Mouse (Mus musculus) adrenal gland (tissue): Measurements from ENCODE around the gene Mbnl1.
"Not testable (repeated sequence)": the region's sequence is repeated elsewhere in the genome, so short reads cannot be mapped to it uniquely, and the experiment has no call there.

Experiments used
- intact Hi-C: fragments of 180-260 bp; cut with DNase I; formaldehyde crosslinking; loops from one replicate; pipeline ENCODE4 v1.15.1; 2025
- long read RNA-seq, 2 experiments: library from polyadenylated mRNA; unstranded; transcript quantifications; one replicate each; pipeline ENCODE4 v2.0.0; 2020; ENCODE audit warnings: borderline replicate concordance in 1 of 2; ENCODE audit not compliant: insufficient replicate concordance in 1 of 2

Mbnl1 gene
- long read RNA-seq, experiment 1, full-length matches to known transcripts: 14 of 202 reads
- long read RNA-seq, experiment 1, partial matches to known transcripts: 66 of 202 reads
- long read RNA-seq, experiment 1, other reads (novel, unspliced or antisense): 122 of 202 reads
- long read RNA-seq, experiment 2, full-length matches to known transcripts: 15 of 135 reads
- long read RNA-seq, experiment 2, partial matches to known transcripts: 44 of 135 reads
- long read RNA-seq, experiment 2, other reads (novel, unspliced or antisense): 76 of 135 reads

- intact Hi-C loops: no loop called here
Observed at GRCm38 (mm10) chr3:60472681-60473177, at the start of gene Mbnl1. Gene Mbnl1, plus strand, starts transcription at chr3:60472830.

GRCm38 (mm10) chr3:60424148-60424547 is 48.5 kb upstream of the Mbnl1 start:
- intact Hi-C loops: no loop called here

- intact Hi-C loops: no loop called here
Observed at GRCm38 (mm10) chr3:60429049-60429448, 43.6 kb upstream of the Mbnl1 start.

- intact Hi-C loops: no loop called here
Observed at GRCm38 (mm10) chr3:60437254-60437653, 35.4 kb upstream of the Mbnl1 start.

DNA sequence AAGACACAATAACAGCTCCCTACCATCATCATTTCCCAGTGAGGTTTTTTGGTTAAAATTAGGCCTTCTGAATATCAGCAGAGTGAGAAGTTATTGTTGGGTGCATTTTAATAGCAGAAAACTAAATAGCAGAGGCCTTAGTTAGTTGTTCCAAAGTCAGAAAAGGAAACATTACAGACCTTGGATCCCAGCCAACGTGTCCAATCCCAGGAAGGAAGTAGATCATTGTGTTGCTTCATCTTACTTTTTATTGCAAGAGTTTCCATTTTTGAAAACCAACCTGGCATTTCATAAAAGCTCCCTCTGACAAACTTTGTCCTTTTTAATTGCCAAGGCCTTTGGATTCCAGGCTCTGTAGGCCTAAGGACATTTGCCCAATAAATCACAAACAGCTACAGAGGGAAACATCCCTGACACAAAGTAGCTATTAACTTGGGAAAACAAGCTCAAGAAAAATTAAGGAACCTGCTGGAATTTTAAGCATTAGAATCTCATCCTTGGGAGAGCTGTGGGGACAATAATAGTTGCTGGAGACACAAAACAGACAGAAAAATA is 34.9 kb upstream of the Mbnl1 start:
- intact Hi-C loops: no loop called here

DNA sequence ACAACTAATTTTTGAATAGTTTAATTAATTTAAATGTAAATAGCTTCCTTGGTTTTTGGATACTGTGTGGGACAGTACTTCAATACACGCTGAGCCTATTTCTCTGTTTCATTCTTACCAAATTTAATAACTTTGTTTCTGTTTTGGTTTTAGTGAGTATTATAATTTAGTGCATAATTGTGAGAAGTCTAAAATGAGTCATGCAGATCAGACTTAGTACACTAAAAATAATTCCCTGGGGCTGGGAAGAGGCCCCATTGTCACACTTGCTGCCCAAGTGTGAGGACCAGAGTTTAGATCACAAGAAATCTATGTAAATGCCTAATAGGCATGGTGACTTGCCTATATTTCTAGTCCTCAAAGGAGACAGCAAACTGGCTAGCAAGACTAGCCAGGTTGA is 33.9 kb upstream of the Mbnl1 start:
- intact Hi-C loops: no loop called here

GRCm38 (mm10) chr3:60461828-60462521 is 10.7 kb upstream of the Mbnl1 start:
- intact Hi-C loops: no loop called here

DNA sequence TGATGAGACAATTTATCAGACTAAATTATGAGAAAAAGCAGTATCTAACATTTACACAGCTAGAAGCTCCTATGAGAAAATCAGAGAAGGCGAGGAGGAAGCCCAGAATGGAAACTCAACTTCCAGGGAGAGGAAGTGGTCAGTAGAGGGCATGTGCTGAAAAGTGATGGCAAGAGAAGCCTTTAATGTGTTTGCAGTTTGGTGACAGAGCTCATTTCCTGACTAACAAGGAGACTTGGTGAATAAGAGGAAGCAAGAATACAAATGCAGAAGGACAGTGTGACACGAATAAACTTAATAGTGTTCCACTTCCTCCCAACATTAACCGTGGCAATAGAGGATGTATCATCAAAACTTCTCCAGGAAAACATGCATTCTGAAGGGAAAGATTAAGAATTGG is 4.0 kb upstream of the Mbnl1 start:
- intact Hi-C loops: not testable (repeated sequence)

- intact Hi-C loops: not testable (repeated sequence)
Observed at GRCm38 (mm10) chr3:60469170-60469805, 3.3 kb upstream of the Mbnl1 start.

GRCm38 (mm10) chr3:60472011-60472680 is 484 bp upstream of the Mbnl1 start:
- intact Hi-C loops: no loop called here

GRCm38 (mm10) chr3:60473861-60474653 is 1.4 kb downstream of the Mbnl1 start:
- intact Hi-C loops: no loop called here

- intact Hi-C loops: no loop called here
Observed at GRCm38 (mm10) chr3:60474654-60474972, 2.0 kb downstream of the Mbnl1 start.

DNA sequence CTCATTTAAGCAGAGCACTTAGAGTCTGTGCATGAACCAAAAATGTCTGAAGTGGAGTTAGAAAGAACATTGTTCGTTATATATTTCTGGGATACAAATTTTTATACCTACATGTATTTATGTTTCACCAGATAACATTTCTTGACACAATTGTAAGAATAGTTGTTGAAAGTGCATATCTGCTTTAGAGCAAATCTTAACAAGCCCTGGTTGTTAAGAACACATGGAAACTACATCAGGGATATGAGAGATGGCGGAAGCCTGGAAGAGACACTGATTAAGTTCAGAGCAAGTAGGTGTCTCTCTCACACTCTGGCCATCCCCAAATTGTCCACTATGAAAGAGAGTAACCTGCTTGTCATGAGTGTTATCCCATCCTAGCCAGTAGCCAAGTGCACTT is 2.4 kb downstream of the Mbnl1 start:
- intact Hi-C loops: no loop called here

- intact Hi-C loops: no loop called here
Observed at GRCm38 (mm10) chr3:60476751-60477255, 4.2 kb downstream of the Mbnl1 start.

GRCm38 (mm10) chr3:60478433-60478832 is 5.8 kb downstream of the Mbnl1 start:
- intact Hi-C loops: no loop called here

DNA sequence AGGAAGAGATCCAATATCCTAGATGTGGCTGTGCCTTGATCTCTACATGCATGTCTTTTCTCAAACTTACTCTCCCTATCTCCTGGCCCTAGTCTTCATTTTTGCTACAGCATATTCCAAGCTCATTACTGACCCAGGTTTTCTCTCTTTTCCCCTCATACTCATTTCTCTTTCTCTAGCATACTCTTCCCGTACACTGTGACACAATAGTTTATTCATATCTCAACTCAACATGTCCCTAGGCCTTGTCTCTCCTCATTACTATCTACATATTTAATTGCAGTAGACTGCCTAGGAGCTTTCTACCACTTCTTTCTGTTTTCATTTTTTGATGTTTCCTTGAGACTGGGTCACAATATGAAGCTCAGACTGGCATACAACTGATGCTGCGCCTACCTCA is 8.1 kb downstream of the Mbnl1 start:
- intact Hi-C loops: no loop called here

DNA sequence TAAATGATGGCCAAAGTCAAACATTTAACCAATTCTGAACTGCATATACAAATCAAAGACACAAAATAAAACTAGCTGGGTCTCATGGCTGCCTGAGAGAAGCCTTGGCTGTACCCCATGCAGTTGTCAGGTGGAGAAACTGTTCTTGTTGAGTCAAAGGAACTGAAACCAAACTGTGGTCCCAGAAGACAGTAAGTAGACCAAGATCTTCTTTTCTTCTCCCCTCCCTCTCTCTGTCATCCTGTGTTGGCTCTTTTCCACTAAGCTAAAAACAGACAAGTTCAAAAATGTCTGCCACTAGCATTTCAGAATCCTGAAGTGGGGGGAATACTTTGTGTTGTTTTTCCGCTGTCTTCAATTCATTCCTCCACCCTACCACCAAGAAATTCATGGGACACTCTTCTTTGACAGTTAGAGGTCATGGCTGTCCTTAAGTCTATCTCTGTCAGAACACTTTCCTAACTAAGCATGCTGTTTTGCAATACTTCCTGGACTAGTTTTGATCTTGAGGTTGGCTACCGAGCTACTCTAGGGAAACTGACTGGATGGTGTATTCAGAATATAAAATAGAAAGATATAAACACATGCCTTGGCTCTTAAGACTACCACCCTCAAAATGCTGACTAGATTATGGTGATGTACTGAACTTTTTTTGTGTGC is 9.2 kb downstream of the Mbnl1 start:
- intact Hi-C loops: no loop called here

DNA sequence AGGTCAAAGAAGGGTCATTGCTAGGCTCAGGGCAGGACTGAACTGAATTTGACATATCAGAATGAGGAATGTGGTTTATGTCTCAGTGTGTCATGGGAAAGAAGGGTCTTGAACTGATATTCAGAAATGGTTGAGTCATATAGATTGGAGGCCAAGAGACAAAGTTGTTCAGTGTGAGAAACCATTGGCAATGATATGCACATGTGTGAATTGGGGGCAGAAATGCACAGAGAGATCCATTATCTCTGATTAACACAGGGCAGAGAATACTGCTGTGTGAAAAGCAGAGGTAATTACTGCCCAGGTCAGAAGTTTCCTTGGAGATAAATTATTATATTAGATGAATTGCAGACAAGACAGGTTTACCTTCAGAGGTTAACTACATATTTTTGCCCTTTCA is 10.7 kb downstream of the Mbnl1 start:
- intact Hi-C loops: no loop called here

GRCm38 (mm10) chr3:60485987-60486712 is 13.5 kb downstream of the Mbnl1 start:
- intact Hi-C loops: no loop called here
